Mouse (Mus musculus) hindbrain, embryonic 12.5 days (tissue): Measurements from ENCODE around the gene Hist1h4a. TPM values are rescaled to one million over a fixed set of nuclear protein-coding genes. Genes with fewer than 3 reads are reported as not detected.
"Not testable (repeated sequence)": the region's sequence is repeated elsewhere in the genome, so short reads cannot be mapped to it uniquely, and the experiment has no call there.

ENCODE experiments used
- ATAC-seq: fragments of 200-750 bp; cut with Nextera tagmentation; 2 replicates; pipeline ENCODE4 v1.8.0; 2017; ENCODE audit warnings: moderate TSS enrichment; ENCODE audit not compliant: low FRiP score
- H3K27ac ChIP-seq: fragments of 300-500 bp; sonication (generic); 2 replicates; pipeline ENCODE4 v1.5.1; 2016; ENCODE audit warnings: mild to moderate bottlenecking
- H3K27me3 ChIP-seq: fragments of 300-500 bp; sonication (generic); 2 replicates; pipeline ENCODE4 v1.6.1; 2016; ENCODE audit warnings: mild to moderate bottlenecking
- H3K36me3 ChIP-seq: fragments of 300-500 bp; sonication (generic); 2 replicates; pipeline ENCODE4 v1.6.1; 2016; ENCODE audit warnings: mild to moderate bottlenecking
- H3K4me1 ChIP-seq: fragments of 300-500 bp; sonication (generic); 2 replicates; pipeline ENCODE4 v1.6.1; 2016
- H3K4me2 ChIP-seq: fragments of 300-500 bp; sonication (generic); replicated peaks from 2 replicates; pipeline ENCODE4 v1.6.1; 2016; ENCODE audit warnings: mild to moderate bottlenecking
- H3K4me3 ChIP-seq: fragments of 300-500 bp; sonication (generic); 2 replicates; pipeline ENCODE4 v1.5.1; 2016; ENCODE audit warnings: mild to moderate bottlenecking
- H3K9ac ChIP-seq: fragments of 300-500 bp; sonication (generic); 2 replicates; pipeline ENCODE4 v1.6.1; 2016; ENCODE audit warnings: mild to moderate bottlenecking, moderate library complexity
- H3K9me3 ChIP-seq: fragments of 300-500 bp; sonication (generic); replicated peaks from 2 replicates; pipeline ENCODE4 v1.6.1; 2016; ENCODE audit warnings: mild to moderate bottlenecking
- WGBS: fragments of 180-500 bp; shearing (Covaris S2); methylation state at CpG from one replicate; pipeline ENCODE4 v1.1.7; 2016; 5-methylcytosine and 5-hydroxymethylcytosine counted together
- polyA plus RNA-seq: library from polyadenylated mRNA; unstranded; fragments of >200 nt; fragmentation: Nextera tagmentation; extraction: Ambion mirVana; gene quantifications from 2 replicates; pipeline ENCODE4 v1.2.1, GENCODE M21; 2016

The Hist1h4a gene
- polyA plus RNA-seq, 1 experiment from 2014 or later, result 0.72 TPM

- H3K9me3 ChIP-seq, result no peaks in the 10 kb centered on the region
- H3K4me3 ChIP-seq, result no peak overlapping the region
- no peaks in the 10 kb centered on the region for H3K27me3 ChIP-seq
- peaks cover 13% of the 10 kb centered on the region for H3K4me1 ChIP-seq
- H3K27ac ChIP-seq, result no peak overlapping the region
- no peak overlapping the region for H3K9ac ChIP-seq
- no peak for ATAC-seq
- no peaks in the 10 kb centered on the region for H3K36me3 ChIP-seq
- WGBS, result 91% methylated on average over 5 of the region's 5 CpGs
- no peak overlapping the region for H3K4me2 ChIP-seq
These were observed 23.9 kb downstream of the Hist1h4a start for GRCm38 (mm10) chr13:23737091-23737490.

GRCm38 (mm10) chr13:23732156-23732804 is 28.8 kb downstream of the Hist1h4a start:
- Histone ChIP-seq H3K27ac (no peak overlapping the region), H3K4me2 (no peak overlapping the region), H3K4me1 (no peaks in the 10 kb centered on the region), H3K4me3 (no peak overlapping the region), H3K9ac (no peak overlapping the region), H3K9me3 (no peaks in the 10 kb centered on the region), H3K27me3 (no peaks in the 10 kb centered on the region), H3K36me3 (no peaks in the 10 kb centered on the region)
- 27% methylated on average over 8 of the region's 8 CpGs for WGBS
- ATAC-seq, result no peak

- H3K27ac ChIP-seq, result no peak overlapping the region
- WGBS, result 35% methylated on average over 8 of the region's 8 CpGs
- H3K4me1 ChIP-seq, result no peaks in the 10 kb centered on the region
- H3K4me3 ChIP-seq, result no peak overlapping the region
- no peaks in the 10 kb centered on the region for H3K27me3 ChIP-seq
- no peak overlapping the region for H3K4me2 ChIP-seq
- no peaks in the 10 kb centered on the region for H3K36me3 ChIP-seq
- no peak for ATAC-seq
- H3K9me3 ChIP-seq, result no peaks in the 10 kb centered on the region
- no peak overlapping the region for H3K9ac ChIP-seq
These were observed 30.6 kb downstream of the Hist1h4a start for GRCm38 (mm10) chr13:23730479-23730878.

GRCm38 (mm10) chr13:23729706-23730105 is 31.3 kb downstream of the Hist1h4a start:
- no peak overlapping the region for H3K27ac ChIP-seq
- ATAC-seq, result no peak
- 90% methylated on average over 5 of the region's 5 CpGs for WGBS

GRCm38 (mm10) chr13:23729192-23729525 is 31.9 kb downstream of the Hist1h4a start:
- Histone ChIP-seq H3K4me2 (no peak overlapping the region), H3K36me3 (no peaks in the 10 kb centered on the region), H3K27ac (no peak overlapping the region), H3K9ac (no peak overlapping the region), H3K4me3 (no peak overlapping the region), H3K4me1 (no peaks in the 10 kb centered on the region), H3K27me3 (no peaks in the 10 kb centered on the region), H3K9me3 (no peaks in the 10 kb centered on the region)
- WGBS, result 94% methylated on average over 9 of the region's 9 CpGs
- ATAC-seq, result no peak

More at GRCm38 (mm10) chr13:23729706-23730105, 31.3 kb downstream of the Hist1h4a start:
- H3K27me3 ChIP-seq, result no peaks in the 10 kb centered on the region
- no peaks in the 10 kb centered on the region for H3K36me3 ChIP-seq
- no peak overlapping the region for H3K4me3 ChIP-seq
- no peak overlapping the region for H3K9ac ChIP-seq
- H3K4me2 ChIP-seq, result no peak overlapping the region
- H3K9me3 ChIP-seq, result no peaks in the 10 kb centered on the region
- no peaks in the 10 kb centered on the region for H3K4me1 ChIP-seq

GRCm38 (mm10) chr13:23728472-23729191 is 32.4 kb downstream of the Hist1h4a start:
- H3K36me3 ChIP-seq, result no peaks in the 10 kb centered on the region
- 88% methylated on average over 18 of the region's 18 CpGs for WGBS
- no peak for ATAC-seq
- no peak overlapping the region for H3K27ac ChIP-seq
- H3K27me3 ChIP-seq, result no peaks in the 10 kb centered on the region
- no peak overlapping the region for H3K4me2 ChIP-seq
- H3K9ac ChIP-seq, result no peak overlapping the region
- no peaks in the 10 kb centered on the region for H3K9me3 ChIP-seq
- no peak overlapping the region for H3K4me3 ChIP-seq
- H3K4me1 ChIP-seq, result no peaks in the 10 kb centered on the region

- Histone ChIP-seq H3K4me3 (no peak overlapping the region), H3K27ac (no peak overlapping the region), H3K9me3 (no peaks in the 10 kb centered on the region), H3K4me2 (no peak overlapping the region), H3K4me1 (no peaks in the 10 kb centered on the region), H3K27me3 (no peaks in the 10 kb centered on the region), H3K9ac (no peak overlapping the region), H3K36me3 (no peaks in the 10 kb centered on the region)
- no CpG with 5 or more reads among the region's 1 CpGs for WGBS
- ATAC-seq, result no peak
These were observed 35.8 kb downstream of the Hist1h4a start for GRCm38 (mm10) chr13:23725213-23725612.

GRCm38 (mm10) chr13:23724239-23724638 is 36.8 kb downstream of the Hist1h4a start:
- H3K36me3 ChIP-seq, result no peaks in the 10 kb centered on the region
- H3K27me3 ChIP-seq, result no peaks in the 10 kb centered on the region
- no peak overlapping the region for H3K9ac ChIP-seq
- no peak overlapping the region for H3K4me2 ChIP-seq
- H3K27ac ChIP-seq, result no peak overlapping the region
- no peak overlapping the region for H3K4me3 ChIP-seq
- H3K9me3 ChIP-seq, result no peaks in the 10 kb centered on the region
- no peaks in the 10 kb centered on the region for H3K4me1 ChIP-seq
- 83% methylated on average over 4 of the region's 4 CpGs for WGBS
- no peak for ATAC-seq

- H3K27me3 ChIP-seq, H3K4me1 ChIP-seq, H3K9ac ChIP-seq, ATAC-seq, H3K4me2 ChIP-seq, H3K36me3 ChIP-seq, H3K4me3 ChIP-seq, H3K27ac ChIP-seq, H3K9me3 ChIP-seq: not testable (repeated sequence)
- 11% methylated on average over 2 of the region's 2 CpGs for WGBS
These were observed 43.3 kb downstream of the Hist1h4a start for GRCm38 (mm10) chr13:23717593-23718245.

GRCm38 (mm10) chr13:23717176-23717575 is 43.9 kb downstream of the Hist1h4a start:
- H3K4me1 ChIP-seq, result no peaks in the 10 kb centered on the region
- H3K4me3 ChIP-seq, result no peak overlapping the region
- H3K4me2 ChIP-seq, result no peak overlapping the region
- no peaks in the 10 kb centered on the region for H3K9me3 ChIP-seq
- no peaks in the 10 kb centered on the region for H3K36me3 ChIP-seq
- no peak overlapping the region for H3K9ac ChIP-seq
- H3K27ac ChIP-seq, result no peak overlapping the region
- WGBS, result 48% methylated on average over 11 of the region's 11 CpGs
- no peak for ATAC-seq
- no peaks in the 10 kb centered on the region for H3K27me3 ChIP-seq

GRCm38 (mm10) chr13:23716261-23717042 is 44.6 kb downstream of the Hist1h4a start:
- Histone ChIP-seq H3K4me1 (no peaks in the 10 kb centered on the region), H3K27ac (no peak overlapping the region), H3K9ac (no peak overlapping the region), H3K27me3 (peaks cover under 1% of the 10 kb centered on the region; the same call in 1 of the 2 replicates), H3K36me3 (no peaks in the 10 kb centered on the region), H3K4me3 (no peak overlapping the region), H3K9me3 (no peaks in the 10 kb centered on the region), H3K4me2 (no peak overlapping the region)
- 87% methylated on average over 5 of the region's 5 CpGs for WGBS
- ATAC-seq, result no peak
